8 mouse cellular contexts compared by ENCODE assay signal in the genomic region with DNA sequence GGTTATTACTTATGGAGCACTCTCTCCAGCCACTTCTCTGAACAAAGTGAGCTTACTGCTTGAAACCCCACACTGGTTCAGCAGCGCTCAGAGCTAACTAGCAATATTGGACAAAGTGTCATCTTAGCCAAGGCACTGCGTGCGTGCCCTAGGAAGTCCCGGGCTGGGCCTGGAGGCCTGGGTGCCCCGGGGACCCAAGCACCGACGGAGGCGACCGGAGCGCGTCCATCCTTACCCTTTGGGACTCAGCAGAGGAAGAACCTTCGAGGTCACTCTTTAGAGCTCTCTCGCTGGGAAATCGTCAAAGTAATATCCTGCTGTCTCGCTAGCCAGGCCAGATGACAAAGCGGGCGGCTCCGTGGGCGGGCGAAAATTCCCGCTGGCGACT. TPM values are rescaled to one million over a fixed set of nuclear protein-coding genes. Genes with fewer than 3 reads are reported as not detected.
A peak's percentile ranks its signal among the peaks of the same experiment; 100 is the strongest.
DNase-seq lines count a peak whose midpoint lies in the region; ATAC-seq and TF ChIP-seq lines count a peak whose summit lies in the region.

No protein-coding gene starts in this region.

- H3K27me3 ChIP-seq in heart, embryonic 14.5 days (ENCODE audit: control insufficient read depth, insufficient read depth, low read length): no peaks in the 10 kb centered on the region
- H3K27me3 ChIP-seq in ES-Bruce4 (ENCODE audit: control insufficient read depth, insufficient read depth, low read length, poor library complexity, severe bottlenecking): no peaks in the 10 kb centered on the region
- H3K27me3 ChIP-seq in limb, embryonic 11.5 days (ENCODE audit: control insufficient read depth, insufficient read depth, low read length): no peaks in the 10 kb centered on the region
- H3K27me3 ChIP-seq in small intestine, adult 2 months (ENCODE audit: control insufficient read depth, insufficient read depth, low read length): no peaks in the 10 kb centered on the region

- no peak for TF ChIP-seq EP300 in ES-Bruce4 (IDR thresholded peaks at IDR 0.05; ENCODE audit: insufficient read depth, low read depth, low read length)

- no peak for TF ChIP-seq CTCF in ES-Bruce4 (IDR thresholded peaks at IDR 0.05; ENCODE audit: low read depth, low read length)
- no peak for TF ChIP-seq CTCF in small intestine, adult 2 months (IDR thresholded peaks at IDR 0.05; ENCODE audit: extremely low read depth, insufficient read length, insufficient replicate concordance, low read depth, low read length)

- peak overlapping the region; percentile 77 for H3K9ac ChIP-seq in heart, embryonic 14.5 days (ENCODE audit: low read length)
- peak overlapping the region; percentile 88 for H3K9ac ChIP-seq in ES-Bruce4 (ENCODE audit: low read depth, poor library complexity, severe bottlenecking)
- peak overlapping the region; percentile 91 for H3K9ac ChIP-seq in limb, embryonic 11.5 days (ENCODE audit: low read length)

- H3K36me3 ChIP-seq in heart, embryonic 14.5 days (ENCODE audit: control insufficient read depth, insufficient read depth, low read length): peaks cover 21% of the 10 kb centered on the region
- 0 out of 2 replicates have a peak, but pooled peaks cover 2% of the 10 kb centered on the region for H3K36me3 ChIP-seq in ES-Bruce4 (ENCODE audit: control insufficient read depth, insufficient read depth, low read length, poor library complexity, severe bottlenecking)
- H3K36me3 ChIP-seq in limb, embryonic 11.5 days (ENCODE audit: control insufficient read depth, insufficient read depth, low read length): 0 out of 2 replicates have a peak, but pooled peaks cover 2% of the 10 kb centered on the region
- peaks cover 14% of the 10 kb centered on the region for H3K36me3 ChIP-seq in small intestine, adult 2 months (ENCODE audit: control insufficient read depth, insufficient read depth, low read length)

- no peak for DNase-seq in heart, postnatal 10 days
- no peak for DNase-seq in limb, embryonic 11.5 days (ENCODE audit: low spot score)
- no peak for DNase-seq in layer of hippocampus, postnatal 10 days (ENCODE audit: low spot score in 2 of 2)
- DNase-seq in ovary, adult 18-20 months (ENCODE audit: low spot score): no peak

- WGBS in heart, embryonic 14.5 days: under 1% methylated on average over 22 of the region's 22 CpGs
- 1% methylated on average over 22 of the region's 22 CpGs for WGBS in limb, embryonic 11.5 days
- WGBS in small intestine, adult 2 months: under 1% methylated on average over 22 of the region's 22 CpGs

- peak overlapping the region; percentile 50 to 91 for H3K4me3 ChIP-seq in heart, embryonic 14.5 days (ENCODE audit: control insufficient read depth in 1 of 2, insufficient read depth in 1 of 2, low read depth in 1 of 2, low read length in 2 of 2)
- H3K4me3 ChIP-seq in ES-Bruce4 (ENCODE audit: low read depth, low read length): peak overlapping the region; percentile 89
- peak overlapping the region; percentile 62 for H3K4me3 ChIP-seq in limb, embryonic 11.5 days (ENCODE audit: low read depth, low read length)
- peak overlapping the region; percentile 90 for H3K4me3 ChIP-seq in small intestine, adult 2 months (ENCODE audit: low read depth, low read length)

- H3K4me2 ChIP-seq in heart, embryonic 14.5 days (ENCODE audit: low read length): peak overlapping the region; percentile 83
- H3K4me2 ChIP-seq in limb, embryonic 11.5 days (ENCODE audit: low read depth, severe bottlenecking): peak overlapping the region; percentile 75

- no peak for TF ChIP-seq POLR2A in ES-Bruce4 (IDR thresholded peaks at IDR 0.05; ENCODE audit: insufficient read depth, low read length)
- TF ChIP-seq POLR2A in small intestine, adult 2 months (IDR thresholded peaks at IDR 0.05; ENCODE audit: low read depth, low read length): no peak

- intact Hi-C loops in heart, postnatal 10 days (cut with DNase I): loop anchor here (10.0 kb wide), 1 partner anchor 809 kb away; no protein-coding TSS in a partner anchor

- H3K27ac ChIP-seq in heart, embryonic 14.5 days (replicated peaks in 1 of 2; ENCODE audit: control insufficient read depth in 1 of 2, insufficient read depth in 1 of 2, low read depth in 2 of 2, low read length in 2 of 2): peak overlapping the region; percentile 77 to 96
- no peak overlapping the region for H3K27ac ChIP-seq in ES-Bruce4 (ENCODE audit: insufficient read depth, low read length)
- H3K27ac ChIP-seq in limb, embryonic 11.5 days (replicated peaks; ENCODE audit: low read depth, low read length): peak overlapping the region; percentile 61; the same call in 1 of the 2 replicates
- H3K27ac ChIP-seq in small intestine, adult 2 months (ENCODE audit: insufficient read depth, low read depth, low read length): peak overlapping the region; percentile 90

- peak; percentile 54 for ATAC-seq in heart, embryonic 14.5 days (ENCODE audit: insufficient number of reproducible peaks, insufficient read depth, low FRiP score, low read depth)
- peak; percentile 73 for ATAC-seq in erythroblast, adult 5-6 weeks (replicated peaks; ENCODE audit: low FRiP score, poor library complexity, severe bottlenecking)
- peak; percentile 55; the same call in 1 of the 2 replicates for ATAC-seq in limb, embryonic 11.5 days (ENCODE audit: insufficient number of reproducible peaks, low FRiP score, low TSS enrichment, low read depth)

- peaks cover 2 to 18% of the 10 kb centered on the region in 2 experiments; a peak in 3 of 4 replicates for H3K4me1 ChIP-seq in heart, embryonic 14.5 days (ENCODE audit: control insufficient read depth in 2 of 2, insufficient read depth in 2 of 2, low read length in 2 of 2)
- H3K4me1 ChIP-seq in ES-Bruce4 (ENCODE audit: control insufficient read depth, insufficient read depth, low read length): no peaks in the 10 kb centered on the region
- 0 out of 2 replicates have a peak, but pooled peaks cover 6% of the 10 kb centered on the region for H3K4me1 ChIP-seq in limb, embryonic 11.5 days (ENCODE audit: control insufficient read depth, insufficient read depth, low read length)
- H3K4me1 ChIP-seq in small intestine, adult 2 months (ENCODE audit: control insufficient read depth, insufficient read depth, insufficient read length, low read length): peaks cover 14% of the 10 kb centered on the region; the same call in 1 of the 2 replicates

- H3K9me3 ChIP-seq in heart, embryonic 14.5 days (ENCODE audit: control insufficient read depth, low read length): peaks cover 6% of the 10 kb centered on the region; the same call in 1 of the 2 replicates
- peaks cover 5% of the 10 kb centered on the region for H3K9me3 ChIP-seq in ES-Bruce4 (replicated peaks; ENCODE audit: control insufficient read depth, insufficient read depth, low read length, poor library complexity, severe bottlenecking)
- no peaks in the 10 kb centered on the region for H3K9me3 ChIP-seq in limb, embryonic 11.5 days (ENCODE audit: control insufficient read depth, low read length)

RNA-seq across cellular contexts. Expression of a gene that starts 30.0 kb away (rescaled TPM):
- 0.49 and 0.66 TPM in 2 replicates for polyA plus RNA-seq in heart, embryonic 14.5 days (2014; fragmentation: Nextera tagmentation; extraction: Ambion mirVana)
- 1 to 10 TPM; 2.3 to 3.2 TPM for total RNA-seq in heart, postnatal 10 days (2021)
- 1.4 TPM in 1 of 2 replicates, not detected in the other for polyA plus RNA-seq in ES-Bruce4 (2011; ENCODE audit: insufficient read depth, insufficient read length, low read depth, missing spikeins)
- total RNA-seq in erythroblast, adult 5-6 weeks (2015; ENCODE audit: low replicate concordance): not detected in 2 replicates
- total RNA-seq in erythroblast, adult 5-6 weeks (2017; ENCODE audit: low replicate concordance): not detected in 2 replicates
- polyA plus RNA-seq in limb, embryonic 11.5 days (2014; fragmentation: Nextera tagmentation; extraction: Ambion mirVana): 0.27 and 0.44 TPM in 2 replicates
- 1.8 and 4.9 TPM in 2 replicates for polyA plus RNA-seq in small intestine, adult 2 months (2012; rRNA removed)
- 1 to 10 TPM in 1 of 2 experiments, under 1 TPM in 1; 0.98 to 1.5 TPM for total RNA-seq in layer of hippocampus, postnatal 10 days (2021)

RNA-seq across cellular contexts. Expression of a gene that starts 33.3 kb away (rescaled TPM):
- 155 and 161 TPM in 2 replicates for polyA plus RNA-seq in heart, embryonic 14.5 days (2014; fragmentation: Nextera tagmentation; extraction: Ambion mirVana)
- total RNA-seq in heart, postnatal 10 days (2021): 100 to 1,000 TPM; 295 to 312 TPM
- polyA plus RNA-seq in ES-Bruce4 (2011; ENCODE audit: insufficient read depth, insufficient read length, low read depth, missing spikeins): 40.9 and 42.8 TPM in 2 replicates
- 18.4 and 35.5 TPM in 2 replicates for total RNA-seq in erythroblast, adult 5-6 weeks (2015; ENCODE audit: low replicate concordance)
- total RNA-seq in erythroblast, adult 5-6 weeks (2017; ENCODE audit: low replicate concordance): 27.5 and 39.9 TPM in 2 replicates
- 141 and 143 TPM in 2 replicates for polyA plus RNA-seq in limb, embryonic 11.5 days (2014; fragmentation: Nextera tagmentation; extraction: Ambion mirVana)
- 8.6 and 14.9 TPM in 2 replicates for polyA plus RNA-seq in small intestine, adult 2 months (2012; rRNA removed)
- 10 to 100 TPM; 58.7 to 58.9 TPM for total RNA-seq in layer of hippocampus, postnatal 10 days (2021)
